Mouse (Mus musculus): ENCODE data around the gene Pdzd8.

- TF ChIP-seq CTCF (IDR thresholded peaks at IDR 0.05; ENCODE audit: insufficient read depth, low read length) (no peak), POLR2A (IDR thresholded peaks at IDR 0.05; ENCODE audit: borderline replicate concordance, extremely low read depth, low read depth, low read length) (no peak)
Observed at GRCm38 (mm10) chr19:59280841-59281240, 64.7 kb downstream of the Pdzd8 start.

Data from lung, adult 2 months (tissue).